Mouse (Mus musculus) embryonic facial prominence, embryonic 13.5 days (tissue): ENCODE measurements at regions not wholly inside any gene's neighbourhood (a gene's known extent, or its start where the extent isn't known, plus 50 kb on each side); places are given as distances from the start of the nearest gene placed in this dataset.

Experiments used
- ATAC-seq: fragments of 200-750 bp; cut with Nextera tagmentation; 2 replicates; pipeline ENCODE4 v1.8.0; 2017; ENCODE audit warnings: low read depth; ENCODE audit not compliant: insufficient number of reproducible peaks, insufficient read depth, low FRiP score, low TSS enrichment
- H3K27ac ChIP-seq: fragments of 300-500 bp; sonication (generic); 2 replicates; pipeline ENCODE4 v1.5.1; 2015; ENCODE audit warnings: moderate library complexity, mild to moderate bottlenecking, inconsistent platforms
- H3K27me3 ChIP-seq: fragments of 300-500 bp; sonication (generic); 2 replicates; pipeline ENCODE4 v1.6.1; 2015; ENCODE audit warnings: mild to moderate bottlenecking, inconsistent platforms
- H3K36me3 ChIP-seq: fragments of 300-500 bp; sonication (generic); 2 replicates; pipeline ENCODE4 v1.6.1; 2015; ENCODE audit warnings: mild to moderate bottlenecking, inconsistent platforms
- H3K4me1 ChIP-seq: fragments of 300-500 bp; sonication (generic); 2 replicates; pipeline ENCODE4 v1.6.1; 2015; ENCODE audit warnings: inconsistent platforms
- H3K4me2 ChIP-seq: fragments of 300-500 bp; sonication (generic); 2 replicates; pipeline ENCODE4 v1.6.1; 2015; ENCODE audit warnings: moderate library complexity, mild to moderate bottlenecking, inconsistent platforms
- H3K4me3 ChIP-seq: fragments of 300-500 bp; sonication (generic); 2 replicates; pipeline ENCODE4 v1.5.1; 2015; ENCODE audit warnings: mild to moderate bottlenecking, inconsistent platforms
- H3K9ac ChIP-seq: fragments of 300-500 bp; sonication (generic); 2 replicates; pipeline ENCODE4 v1.6.1; 2015; ENCODE audit warnings: mild to moderate bottlenecking, inconsistent platforms
- H3K9me3 ChIP-seq: fragments of 300-500 bp; sonication (generic); 2 replicates; pipeline ENCODE4 v1.6.1; 2016; ENCODE audit warnings: inconsistent platforms
- WGBS: fragments of 180-500 bp; shearing (Covaris S2); methylation state at CpG from one replicate; pipeline ENCODE4 v1.1.7; 2015; ENCODE audit warnings: mixed read lengths; 5-methylcytosine and 5-hydroxymethylcytosine counted together

- Histone ChIP-seq H3K9ac (no peak overlapping the region), H3K4me1 (no peaks in the 10 kb centered on the region), H3K36me3 (no peaks in the 10 kb centered on the region), H3K27me3 (no peaks in the 10 kb centered on the region), H3K4me2 (no peak overlapping the region), H3K9me3 (no peaks in the 10 kb centered on the region), H3K4me3 (no peak overlapping the region), H3K27ac (no peak overlapping the region; the same call in 1 of the 2 replicates)
- ATAC-seq: no peak
- 55% methylated on average over 10 of the region's 10 CpGs for WGBS
These were observed 531.4 kb upstream of the Adamts16 start for GRCm38 (mm10) chr13:71372701-71373685.

DNA sequence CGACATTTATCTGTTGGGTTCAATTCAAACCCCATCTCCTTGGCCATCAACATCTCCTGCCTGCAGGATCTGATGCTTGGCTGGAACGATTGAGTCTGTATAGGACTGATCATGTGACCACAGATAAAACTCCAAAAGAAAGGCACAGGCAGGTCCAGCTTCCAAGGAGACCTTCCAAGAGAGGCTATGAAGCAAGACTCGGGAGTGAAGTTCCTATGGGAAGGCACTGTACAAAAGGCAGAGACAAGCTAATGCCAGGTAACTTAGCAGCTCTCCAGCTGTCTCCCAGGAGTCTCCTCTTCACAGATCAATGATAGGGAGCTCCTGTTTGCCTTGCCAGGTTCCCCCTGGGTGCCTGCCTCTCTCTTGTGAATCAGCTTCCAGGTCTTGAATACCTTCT is 528.2 kb upstream of the Adamts16 start:
- H3K9ac ChIP-seq: no peak overlapping the region
- no peak for ATAC-seq
- H3K4me1 ChIP-seq: no peaks in the 10 kb centered on the region
- no peaks in the 10 kb centered on the region for H3K27me3 ChIP-seq
- no peak overlapping the region for H3K27ac ChIP-seq
- no peaks in the 10 kb centered on the region for H3K36me3 ChIP-seq
- no peaks in the 10 kb centered on the region for H3K9me3 ChIP-seq
- WGBS: 75% methylated on average over 3 of the region's 3 CpGs
- no peak overlapping the region for H3K4me2 ChIP-seq
- no peak overlapping the region for H3K4me3 ChIP-seq

DNA sequence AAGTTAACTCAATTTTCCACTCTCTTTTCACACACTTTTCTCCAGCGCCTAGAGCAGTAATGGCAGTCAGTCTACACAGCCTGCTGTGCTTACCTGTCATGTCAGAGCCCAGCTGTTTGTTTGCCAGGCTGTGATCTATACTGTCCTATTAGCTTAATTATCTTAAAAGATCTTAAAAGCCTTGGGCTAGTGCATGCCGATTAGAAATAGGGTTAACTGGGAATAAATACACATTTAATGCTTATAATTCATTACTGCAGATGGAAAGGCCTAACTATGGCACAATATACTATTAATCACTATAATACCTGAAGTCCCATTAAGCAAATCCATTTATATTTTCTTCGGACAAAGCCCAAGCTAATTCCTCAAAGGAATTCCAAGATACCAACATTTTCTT is 523.6 kb upstream of the Adamts16 start:
- no peak for ATAC-seq
- H3K4me3 ChIP-seq: no peak overlapping the region

GRCm38 (mm10) chr13:71362311-71362710 is 520.7 kb upstream of the Adamts16 start:
- H3K27ac ChIP-seq: no peak overlapping the region
- H3K9me3 ChIP-seq: no peaks in the 10 kb centered on the region
- WGBS: 77% methylated on average over 5 of the region's 5 CpGs
- no peaks in the 10 kb centered on the region for H3K27me3 ChIP-seq
- no peak overlapping the region for H3K4me3 ChIP-seq
- H3K4me2 ChIP-seq: no peak overlapping the region
- H3K9ac ChIP-seq: no peak overlapping the region
- no peaks in the 10 kb centered on the region for H3K36me3 ChIP-seq
- no peaks in the 10 kb centered on the region for H3K4me1 ChIP-seq
- ATAC-seq: no peak

More for the DNA sequence above, 523.6 kb upstream of the Adamts16 start:
- Histone ChIP-seq H3K9ac (no peak overlapping the region), H3K4me2 (no peak overlapping the region), H3K9me3 (no peaks in the 10 kb centered on the region), H3K36me3 (no peaks in the 10 kb centered on the region), H3K4me1 (no peaks in the 10 kb centered on the region), H3K27me3 (no peaks in the 10 kb centered on the region), H3K27ac (no peak overlapping the region)
- 70% methylated on average over 3 of the region's 3 CpGs for WGBS

DNA sequence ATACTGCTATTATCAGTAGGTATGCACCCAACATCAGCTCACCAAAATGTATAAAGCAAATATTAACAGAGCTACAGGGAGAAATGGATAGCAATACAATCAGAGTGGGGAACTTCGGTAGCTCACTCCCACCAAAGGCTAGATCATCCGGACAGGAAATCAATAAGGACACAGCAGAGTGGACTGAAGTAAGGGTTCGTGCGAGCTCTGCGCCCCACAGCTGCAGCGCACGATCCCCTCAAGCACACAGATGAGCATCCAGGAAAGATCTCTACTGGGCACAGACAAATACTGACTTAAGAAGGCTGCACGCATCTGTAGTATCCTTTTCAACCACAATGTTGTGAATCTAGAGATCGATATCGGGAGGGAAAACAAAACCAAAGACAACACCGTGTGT is 517.5 kb upstream of the Adamts16 start:
- ATAC-seq: no peak
- Histone ChIP-seq H3K4me1 (no peaks in the 10 kb centered on the region), H3K27me3 (no peaks in the 10 kb centered on the region), H3K9ac (no peak overlapping the region), H3K4me2 (no peak overlapping the region), H3K27ac (no peak overlapping the region), H3K4me3 (no peak overlapping the region), H3K9me3 (no peaks in the 10 kb centered on the region), H3K36me3 (no peaks in the 10 kb centered on the region)
- 79% methylated on average over 11 of the region's 11 CpGs for WGBS

- Histone ChIP-seq H3K9me3 (no peaks in the 10 kb centered on the region), H3K27ac (no peak overlapping the region), H3K27me3 (no peaks in the 10 kb centered on the region), H3K4me1 (no peaks in the 10 kb centered on the region), H3K9ac (no peak overlapping the region), H3K36me3 (no peaks in the 10 kb centered on the region), H3K4me3 (no peak overlapping the region), H3K4me2 (no peak overlapping the region)
- ATAC-seq: no peak
- 81% methylated on average over 7 of the region's 7 CpGs for WGBS
These were observed 509.2 kb upstream of the Adamts16 start for GRCm38 (mm10) chr13:71350787-71351186.

DNA sequence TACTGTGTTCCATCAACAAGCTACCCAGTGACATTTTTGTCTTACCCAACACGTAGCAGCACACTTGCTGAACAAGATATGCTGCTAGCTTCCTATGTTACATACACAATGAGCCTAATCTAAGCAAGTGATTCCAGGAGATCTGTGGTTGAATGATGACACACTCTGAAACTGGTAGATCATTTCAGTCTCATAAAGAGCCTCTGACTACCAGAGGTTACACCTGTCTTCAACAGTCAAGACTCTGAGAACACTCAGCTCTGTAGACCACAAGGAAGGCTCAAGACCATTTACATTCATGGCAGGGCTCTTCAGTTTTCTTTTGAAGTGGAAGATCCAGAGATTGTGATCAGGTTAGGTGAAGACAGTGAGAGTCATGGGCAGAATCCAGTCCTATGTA is 501.3 kb upstream of the Adamts16 start:
- no peak overlapping the region for H3K27ac ChIP-seq
- no peaks in the 10 kb centered on the region for H3K36me3 ChIP-seq
- ATAC-seq: no peak
- H3K9ac ChIP-seq: no peak overlapping the region
- H3K9me3 ChIP-seq: no peaks in the 10 kb centered on the region
- 89% methylated on average over 1 of the region's 1 CpGs for WGBS
- no peak overlapping the region for H3K4me2 ChIP-seq
- H3K27me3 ChIP-seq: no peaks in the 10 kb centered on the region
- no peaks in the 10 kb centered on the region for H3K4me1 ChIP-seq
- no peak overlapping the region for H3K4me3 ChIP-seq

GRCm38 (mm10) chr13:71338700-71339099 is 497.1 kb upstream of the Adamts16 start:
- H3K4me1 ChIP-seq: no peaks in the 10 kb centered on the region
- no peak for ATAC-seq

GRCm38 (mm10) chr13:71334925-71335324 is 493.3 kb upstream of the Adamts16 start:
- Histone ChIP-seq H3K4me2 (no peak overlapping the region), H3K27ac (no peak overlapping the region), H3K27me3 (no peaks in the 10 kb centered on the region), H3K9ac (no peak overlapping the region), H3K4me1 (no peaks in the 10 kb centered on the region; the same call in 1 of the 2 replicates), H3K36me3 (no peaks in the 10 kb centered on the region), H3K9me3 (no peaks in the 10 kb centered on the region), H3K4me3 (no peak overlapping the region)
- no peak for ATAC-seq
- 83% methylated on average over 4 of the region's 4 CpGs for WGBS

More at GRCm38 (mm10) chr13:71338700-71339099, 497.1 kb upstream of the Adamts16 start:
- WGBS: 66% methylated on average over 6 of the region's 6 CpGs
- no peak overlapping the region for H3K4me3 ChIP-seq
- H3K27ac ChIP-seq: no peak overlapping the region
- no peaks in the 10 kb centered on the region for H3K27me3 ChIP-seq
- no peaks in the 10 kb centered on the region for H3K36me3 ChIP-seq
- no peaks in the 10 kb centered on the region for H3K9me3 ChIP-seq
- no peak overlapping the region for H3K4me2 ChIP-seq
- H3K9ac ChIP-seq: no peak overlapping the region

GRCm38 (mm10) chr13:71333146-71333545 is 491.5 kb upstream of the Adamts16 start:
- 82% methylated on average over 4 of the region's 4 CpGs for WGBS
- no peaks in the 10 kb centered on the region for H3K36me3 ChIP-seq

GRCm38 (mm10) chr13:71330321-71330720 is 488.7 kb upstream of the Adamts16 start:
- 42% methylated on average over 6 of the region's 6 CpGs for WGBS
- Histone ChIP-seq H3K4me1 (no peaks in the 10 kb centered on the region; the same call in 1 of the 2 replicates), H3K9ac (no peak overlapping the region), H3K4me3 (no peak overlapping the region), H3K9me3 (no peaks in the 10 kb centered on the region), H3K4me2 (no peak overlapping the region), H3K27me3 (no peaks in the 10 kb centered on the region), H3K36me3 (no peaks in the 10 kb centered on the region), H3K27ac (no peak overlapping the region)
- ATAC-seq: no peak

More at GRCm38 (mm10) chr13:71333146-71333545, 491.5 kb upstream of the Adamts16 start:
- no peak overlapping the region for H3K4me3 ChIP-seq
- H3K9me3 ChIP-seq: no peaks in the 10 kb centered on the region
- H3K4me2 ChIP-seq: no peak overlapping the region
- no peak overlapping the region for H3K9ac ChIP-seq
- ATAC-seq: no peak
- no peaks in the 10 kb centered on the region; the same call in 1 of the 2 replicates for H3K4me1 ChIP-seq
- no peak overlapping the region for H3K27ac ChIP-seq
- no peaks in the 10 kb centered on the region for H3K27me3 ChIP-seq
